Mouse (Mus musculus) layer of hippocampus, adult 11-12 months (tissue): Measurements from ENCODE around the gene Sox10.
A peak's percentile ranks its signal among the peaks of the same experiment; 100 is the strongest.

ENCODE experiments used
- DNase-seq: peaks from one replicate; pipeline ENCODE4 v3.0.0; 2022; ENCODE audit warnings: low spot score

Gene Sox10

GRCm38 (mm10) chr15:79122546-79122945 lies 42.5 kb downstream of the Sox10 start:
- no peak for DNase-seq

GRCm38 (mm10) chr15:79122119-79122518 lies 42.9 kb downstream of the Sox10 start:
- no peak for DNase-seq

- DNase-seq, result no peak
Observed at GRCm38 (mm10) chr15:79119491-79119890, 45.5 kb downstream of the Sox10 start.

- DNase-seq, result no peak
Observed at GRCm38 (mm10) chr15:79115276-79115675, 49.8 kb downstream of the Sox10 start.

- DNase-seq, result no peak
Observed at GRCm38 (mm10) chr15:79111774-79112173, 53.3 kb downstream of the Sox10 start.

- no peak for DNase-seq
Observed at GRCm38 (mm10) chr15:79110528-79110927, 54.5 kb downstream of the Sox10 start.

- no peak for DNase-seq
Observed at GRCm38 (mm10) chr15:79110031-79110430, 55.0 kb downstream of the Sox10 start.

- peak; percentile 32 for DNase-seq
Observed at GRCm38 (mm10) chr15:79109321-79109934, 55.6 kb downstream of the Sox10 start.

- peak; percentile 50 for DNase-seq
Observed at GRCm38 (mm10) chr15:79108421-79109320, 56.4 kb downstream of the Sox10 start, which contains the start of gene Micall1. Gene Micall1 (plus strand): TSS chr15:79108898.

GRCm38 (mm10) chr15:79107966-79108365 lies 57.1 kb downstream of the Sox10 start:
- DNase-seq, result no peak

GRCm38 (mm10) chr15:79105804-79106203 lies 59.2 kb downstream of the Sox10 start:
- no peak for DNase-seq
